Mouse (Mus musculus) hindbrain, embryonic 14.5 days (tissue): ENCODE measurements around the gene Pdzph1. TPM values are rescaled to one million over a fixed set of nuclear protein-coding genes. Genes with fewer than 3 reads are reported as not detected.
A peak's percentile ranks its signal among the peaks of the same experiment; 100 is the strongest.

Experiments
- ATAC-seq: fragments of 200-750 bp; cut with Nextera tagmentation; 2 replicates; pipeline ENCODE4 v1.8.0; 2017; ENCODE audit warnings: moderate number of reproducible peaks, mild to moderate bottlenecking, moderate TSS enrichment, moderate library complexity; ENCODE audit not compliant: low FRiP score
- DNase-seq: peaks from one replicate; pipeline ENCODE4 v3.0.0-alpha.2; 2015; ENCODE audit warnings: low spot score
- H3K27ac ChIP-seq: fragments of 300-500 bp; sonication (generic); 2 replicates; pipeline ENCODE4 v1.5.1; 2014; ENCODE audit warnings: mild to moderate bottlenecking, moderate library complexity
- H3K27me3 ChIP-seq: fragments of 300-500 bp; sonication (generic); 2 replicates; pipeline ENCODE4 v1.6.1; 2014; ENCODE audit warnings: mild to moderate bottlenecking, low read length, mixed read lengths; ENCODE audit not compliant: control insufficient read depth, insufficient read depth
- H3K36me3 ChIP-seq: fragments of 300-500 bp; sonication (generic); replicated peaks from 2 replicates; pipeline ENCODE4 v1.6.1; 2014; ENCODE audit not compliant: control insufficient read depth, insufficient read depth
- H3K4me1 ChIP-seq: fragments of 300-500 bp; sonication (generic); replicated peaks from 2 replicates; pipeline ENCODE4 v1.6.1; 2014; ENCODE audit warnings: antibody characterized with exemption, low read length, mixed read lengths; ENCODE audit not compliant: control insufficient read depth, insufficient read depth
- H3K4me2 ChIP-seq: fragments of 300-500 bp; sonication (generic); replicated peaks from 2 replicates; pipeline ENCODE4 v1.6.1; 2014; ENCODE audit warnings: mild to moderate bottlenecking, moderate library complexity
- H3K4me3 ChIP-seq: fragments of 300-500 bp; sonication (generic); replicated peaks from 2 replicates; pipeline ENCODE4 v1.5.1; 2014; ENCODE audit warnings: mild to moderate bottlenecking, low read length
- H3K9ac ChIP-seq: fragments of 300-500 bp; sonication (generic); 2 replicates; pipeline ENCODE4 v1.6.1; 2014
- H3K9me3 ChIP-seq: fragments of 300-500 bp; sonication (generic); 2 replicates; pipeline ENCODE4 v1.6.1; 2016; ENCODE audit warnings: low read length; ENCODE audit not compliant: control insufficient read depth
- WGBS: fragments of 180-500 bp; shearing (Covaris S2); extraction: QIAGEN DNeasy Blood & Tissue Kit; methylation state at CpG from one replicate; pipeline ENCODE4 v1.1.7; 2014; 5-methylcytosine and 5-hydroxymethylcytosine counted together
- polyA plus RNA-seq: library from polyadenylated mRNA; unstranded; fragments of >200 nt; fragmentation: Nextera tagmentation; extraction: Ambion mirVana; gene quantifications from 2 replicates; pipeline ENCODE4 v1.2.1, GENCODE M21; 2014

The Pdzph1 gene
- 1.4 and 2.8 TPM in 2 replicates for polyA plus RNA-seq

DNA sequence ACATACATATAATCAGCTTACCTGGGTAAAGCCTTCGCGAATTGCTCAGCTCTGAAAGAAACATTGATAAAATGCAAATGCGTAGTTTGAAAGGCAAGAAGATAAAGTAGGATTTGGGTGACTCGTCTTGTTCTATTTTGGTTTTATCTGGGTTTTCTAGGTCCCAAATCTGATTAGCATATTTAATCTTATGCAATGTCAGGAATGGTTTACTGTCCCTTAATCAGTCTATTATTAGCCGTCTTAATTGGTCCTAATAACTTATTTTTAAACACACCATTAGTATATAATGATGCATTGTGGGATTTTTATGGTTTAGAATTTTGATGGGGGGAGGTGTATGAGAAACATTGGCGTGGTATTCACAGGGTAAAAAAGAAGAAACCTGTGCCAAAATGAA is at the start of gene Pdzph1:
Pdzph1 (minus strand) TSS at position 101 of the 400 bp plus-strand sequence.
- Histone ChIP-seq H3K4me1 (no peaks in the 10 kb centered on the region), H3K9me3 (no peaks in the 10 kb centered on the region), H3K4me2 (no peak within 1 kb of the TSS), H3K9ac (no peak within 1 kb of the TSS), H3K27ac (no peak within 1 kb of the TSS), H3K27me3 (no peaks in the 10 kb centered on the region), H3K36me3 (no peaks in the 10 kb centered on the region), H3K4me3 (no peak within 1 kb of the TSS)
- WGBS: 81% methylated on average over 6 of the region's 6 CpGs
- DNase-seq: no peak
- no peak for ATAC-seq

DNA sequence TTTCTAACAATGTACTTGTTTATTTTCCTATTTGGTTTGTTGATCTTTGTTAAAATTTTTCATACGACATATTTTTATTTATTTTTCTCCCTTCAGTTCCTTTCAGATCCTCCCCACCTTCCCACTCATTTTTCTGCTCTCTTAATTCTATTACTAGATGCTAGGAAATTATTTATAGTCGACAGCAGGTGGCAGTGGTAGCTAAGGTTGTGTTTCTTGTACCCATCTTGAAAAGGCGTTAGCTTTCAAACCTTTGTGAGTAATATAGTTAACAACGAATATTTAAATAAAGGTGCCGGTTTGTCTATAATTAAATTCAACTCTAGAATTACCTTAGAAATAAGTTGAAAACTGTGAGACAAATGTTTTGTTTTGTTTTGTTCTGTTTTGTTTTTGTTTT is 48.6 kb upstream of the Pdzph1 start:
- no peaks in the 10 kb centered on the region for H3K27me3 ChIP-seq
- ATAC-seq (no peak), DNase-seq (peak; percentile 80)
- no peaks in the 10 kb centered on the region for H3K4me1 ChIP-seq
- H3K36me3 ChIP-seq: no peaks in the 10 kb centered on the region
- H3K4me3 ChIP-seq: no peak overlapping the region
- no peak overlapping the region for H3K9ac ChIP-seq
- WGBS: 46% methylated on average over 5 of the region's 5 CpGs
- H3K9me3 ChIP-seq: no peaks in the 10 kb centered on the region
- no peak overlapping the region for H3K27ac ChIP-seq
- H3K4me2 ChIP-seq: no peak overlapping the region

DNA sequence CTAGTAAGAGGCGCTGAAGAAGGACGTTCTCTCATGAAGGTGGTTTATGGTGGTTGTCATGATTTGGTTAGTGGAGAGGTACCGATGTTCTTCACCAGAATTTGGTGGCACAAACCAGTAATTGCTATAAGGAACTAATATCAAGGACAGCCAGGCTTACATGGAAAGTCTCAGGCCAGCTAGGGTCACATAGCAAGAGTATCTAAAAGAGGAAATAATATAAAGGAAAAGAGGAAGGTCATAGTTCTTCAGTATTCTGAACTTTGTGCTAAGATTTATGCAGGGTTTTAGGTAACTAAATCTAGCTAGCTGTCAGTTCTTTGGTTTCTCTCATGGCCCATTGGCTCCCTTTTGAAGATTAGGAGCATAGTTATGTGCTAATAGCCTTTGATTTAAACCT is 42.3 kb upstream of the Pdzph1 start:
- Histone ChIP-seq H3K4me2 (no peak overlapping the region), H3K36me3 (no peaks in the 10 kb centered on the region), H3K4me1 (no peaks in the 10 kb centered on the region), H3K9me3 (no peaks in the 10 kb centered on the region), H3K27ac (no peak overlapping the region), H3K4me3 (no peak overlapping the region), H3K27me3 (no peaks in the 10 kb centered on the region), H3K9ac (no peak overlapping the region)
- no peak for DNase-seq
- WGBS: 94% methylated on average over 3 of the region's 3 CpGs
- no peak for ATAC-seq

DNA sequence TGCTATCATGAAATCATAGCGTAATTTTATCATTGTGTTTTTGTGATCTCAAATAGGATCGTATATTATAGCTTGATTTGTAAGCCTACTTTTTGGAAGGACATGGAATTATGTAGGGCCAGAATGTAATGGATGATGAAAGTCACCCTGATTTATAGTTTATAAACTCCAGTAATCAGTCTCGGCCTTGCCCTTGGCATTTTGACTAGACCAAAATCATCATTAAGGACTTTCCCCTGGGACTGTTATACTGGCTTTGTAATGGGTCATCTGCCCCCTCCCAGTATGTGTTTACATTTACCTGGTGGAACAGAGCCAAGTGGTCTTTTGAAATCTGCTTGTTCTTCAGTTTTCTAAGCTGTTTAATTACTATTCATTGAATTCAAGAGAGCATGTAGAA is 35.2 kb upstream of the Pdzph1 start:
- H3K9ac ChIP-seq: no peak overlapping the region
- H3K4me3 ChIP-seq: no peak overlapping the region
- H3K9me3 ChIP-seq: no peaks in the 10 kb centered on the region
- H3K4me1 ChIP-seq: no peaks in the 10 kb centered on the region
- H3K27ac ChIP-seq: no peak overlapping the region
- no peaks in the 10 kb centered on the region for H3K36me3 ChIP-seq
- no peak for DNase-seq
- no peak for ATAC-seq
- no peak overlapping the region for H3K4me2 ChIP-seq
- H3K27me3 ChIP-seq: no peaks in the 10 kb centered on the region
- WGBS: 84% methylated on average over 3 of the region's 3 CpGs

DNA sequence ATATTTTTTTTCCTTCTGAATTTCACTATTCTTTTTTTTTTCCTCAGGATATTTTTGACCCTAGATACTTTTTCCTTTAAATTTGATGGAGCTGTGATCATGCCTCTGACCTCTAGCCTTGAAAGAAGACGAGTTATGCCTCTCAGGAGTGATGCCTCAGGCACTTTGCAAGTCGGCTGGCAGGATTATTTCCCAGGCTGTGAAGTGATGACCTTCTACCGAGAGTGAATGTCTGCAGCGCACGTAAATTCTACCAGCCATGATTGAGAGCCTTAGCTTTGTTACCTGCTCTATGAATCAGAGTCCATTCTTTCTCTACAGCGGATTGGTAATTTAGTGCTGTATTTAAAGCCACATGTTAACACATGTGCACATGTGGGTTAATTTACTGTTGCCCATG is 33.3 kb upstream of the Pdzph1 start:
- Histone ChIP-seq H3K27ac (no peak overlapping the region), H3K27me3 (no peaks in the 10 kb centered on the region), H3K4me1 (no peaks in the 10 kb centered on the region), H3K4me2 (no peak overlapping the region), H3K9ac (no peak overlapping the region), H3K36me3 (no peaks in the 10 kb centered on the region), H3K9me3 (no peaks in the 10 kb centered on the region), H3K4me3 (no peak overlapping the region)
- no peak for ATAC-seq
- DNase-seq: no peak
- WGBS: 39% methylated on average over 6 of the region's 6 CpGs

DNA sequence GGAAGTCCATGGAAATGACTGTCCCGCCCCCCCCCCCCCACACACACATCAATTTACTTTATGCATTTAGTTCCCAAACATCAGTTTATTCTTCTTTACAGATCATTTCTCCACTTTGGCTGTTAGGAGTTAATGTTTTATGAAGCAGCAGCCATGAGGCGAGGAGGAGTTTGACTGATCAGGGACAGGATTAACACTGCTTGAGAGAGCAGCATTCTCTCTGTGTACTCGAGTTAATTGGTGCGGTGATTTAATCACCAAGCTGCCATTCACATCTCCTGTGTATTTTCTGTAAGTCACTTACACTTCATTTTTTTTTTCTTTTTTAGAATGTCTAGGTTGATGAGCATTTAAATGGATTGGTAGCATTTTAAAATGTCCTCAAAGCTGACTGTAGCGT is 32.8 kb upstream of the Pdzph1 start:
- WGBS: 26% methylated on average over 5 of the region's 5 CpGs

DNA sequence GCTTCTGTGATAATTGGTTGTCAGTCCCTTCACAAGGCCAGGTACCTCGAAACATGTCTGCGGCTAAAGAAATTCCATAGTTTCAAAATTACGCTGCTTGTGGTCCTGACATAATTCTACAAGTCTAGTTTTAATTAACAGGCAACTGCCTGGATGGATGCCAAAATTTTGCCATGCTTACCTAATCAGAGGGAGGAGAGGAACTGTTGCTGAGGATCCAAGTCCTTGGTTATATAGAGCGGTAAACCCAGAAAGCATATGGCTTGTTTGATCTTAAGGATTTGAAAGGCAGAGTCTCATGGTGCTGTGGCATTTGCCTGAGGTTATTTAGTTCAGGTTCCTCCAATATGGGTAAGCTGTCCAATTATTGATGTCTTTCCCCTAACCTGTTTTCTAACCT is 27.5 kb upstream of the Pdzph1 start:
- no peaks in the 10 kb centered on the region for H3K36me3 ChIP-seq
- H3K4me2 ChIP-seq: no peak overlapping the region
- H3K9me3 ChIP-seq: no peaks in the 10 kb centered on the region
- no peak overlapping the region for H3K4me3 ChIP-seq
- WGBS: 81% methylated on average over 4 of the region's 4 CpGs
- ATAC-seq (no peak), DNase-seq (no peak)
- H3K27me3 ChIP-seq: no peaks in the 10 kb centered on the region
- no peak overlapping the region for H3K27ac ChIP-seq
- no peak overlapping the region for H3K9ac ChIP-seq
- H3K4me1 ChIP-seq: no peaks in the 10 kb centered on the region

More for the DNA sequence above, 32.8 kb upstream of the Pdzph1 start:
- ATAC-seq (no peak), DNase-seq (no peak)
- Histone ChIP-seq H3K9ac (no peak overlapping the region), H3K4me1 (no peaks in the 10 kb centered on the region), H3K4me2 (no peak overlapping the region), H3K36me3 (no peaks in the 10 kb centered on the region), H3K9me3 (no peaks in the 10 kb centered on the region), H3K4me3 (no peak overlapping the region), H3K27me3 (no peaks in the 10 kb centered on the region), H3K27ac (no peak overlapping the region)

DNA sequence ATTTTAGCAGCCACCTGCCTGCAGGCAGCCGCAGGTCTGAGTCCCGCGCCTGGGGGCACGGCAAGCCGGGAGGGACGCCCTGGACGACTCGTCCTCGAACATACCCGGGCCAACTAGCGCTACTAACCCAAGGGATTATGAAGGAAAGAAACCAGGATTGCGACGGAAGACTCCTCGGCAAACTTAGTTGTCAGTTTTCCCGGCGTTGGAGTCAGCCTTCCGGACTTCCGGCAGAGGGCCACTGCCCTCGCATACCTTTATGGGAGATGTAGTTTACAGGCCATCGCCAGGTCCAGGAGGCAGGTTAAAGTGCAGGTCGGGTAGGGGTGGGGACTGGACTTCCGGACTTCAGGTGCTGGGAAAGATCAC is 21.9 kb upstream of the Pdzph1 start, which contains the start of gene Nudt12:
Nudt12 (minus strand) TSS at position 282 of the 369 bp plus-strand sequence.
- peak within 1 kb of the TSS; percentile 57 for H3K4me3 ChIP-seq
- DNase-seq (peak; percentile 62), ATAC-seq (peak; percentile 85)
- H3K9ac ChIP-seq: peak within 1 kb of the TSS; percentile 56
- no peak within 1 kb of the TSS for H3K27ac ChIP-seq
- H3K4me2 ChIP-seq: peak within 1 kb of the TSS; percentile 75
- no peaks in the 10 kb centered on the region for H3K9me3 ChIP-seq
- no peaks in the 10 kb centered on the region for H3K4me1 ChIP-seq
- WGBS: under 1% methylated on average over 22 of the region's 22 CpGs
- H3K27me3 ChIP-seq: no peaks in the 10 kb centered on the region
- no peaks in the 10 kb centered on the region for H3K36me3 ChIP-seq

DNA sequence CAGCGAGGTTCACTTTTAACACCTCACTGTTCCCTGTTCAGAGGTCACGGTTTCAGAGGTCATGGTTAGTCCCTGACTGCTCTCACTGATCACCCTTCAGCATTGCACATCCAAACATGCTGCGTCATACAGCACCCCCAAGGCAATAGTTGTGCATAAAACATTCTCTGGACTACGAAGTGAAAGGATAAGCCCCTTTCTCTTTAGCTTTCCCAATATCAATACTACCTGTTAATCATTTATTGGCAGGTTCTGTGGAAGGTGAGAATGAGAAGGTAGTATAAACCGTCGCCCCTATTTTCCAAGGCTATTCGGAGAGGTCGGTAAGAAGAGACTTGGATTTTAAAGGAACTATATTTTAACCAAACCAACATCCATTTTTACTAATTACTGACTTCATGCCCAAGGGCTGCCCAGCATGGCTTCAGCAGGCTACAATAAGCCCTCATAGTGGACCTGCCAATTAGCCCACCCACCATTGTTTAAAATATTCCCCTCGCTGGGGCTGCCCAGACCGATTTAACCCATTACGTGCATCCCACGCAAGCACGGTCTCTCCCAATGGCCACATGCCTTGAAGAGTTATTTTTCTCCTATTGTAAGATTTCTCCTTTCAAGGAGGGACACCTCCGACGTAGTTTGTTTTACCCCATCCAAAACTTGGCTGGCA is 21.4 kb upstream of the Pdzph1 start:
- Histone ChIP-seq H3K9ac (peak overlapping the region; percentile 56), H3K36me3 (no peaks in the 10 kb centered on the region), H3K27ac (no peak overlapping the region), H3K4me2 (peak overlapping the region; percentile 75), H3K4me1 (no peaks in the 10 kb centered on the region), H3K9me3 (no peaks in the 10 kb centered on the region), H3K27me3 (no peaks in the 10 kb centered on the region), H3K4me3 (peak overlapping the region; percentile 57)
- peak; percentile 43 for DNase-seq
- WGBS: 8% methylated on average over 15 of the region's 15 CpGs
- ATAC-seq: peak; percentile 84
